Mouse (Mus musculus) lung, postnatal 4 days (tissue): ENCODE measurements around the gene Atp2a3.

Source experiments
- DNase-seq, 2 experiments: peaks; one replicate each; pipeline ENCODE4 v3.0.0; 2021

Gene Atp2a3

GRCm38 (mm10) chr11:72961072-72961980 is at the start of gene Atp2a3:
TSS of gene Atp2a3 (plus strand) at chr11:72961169.
- DNase-seq, result peak; percentile 76 to 86

DNA sequence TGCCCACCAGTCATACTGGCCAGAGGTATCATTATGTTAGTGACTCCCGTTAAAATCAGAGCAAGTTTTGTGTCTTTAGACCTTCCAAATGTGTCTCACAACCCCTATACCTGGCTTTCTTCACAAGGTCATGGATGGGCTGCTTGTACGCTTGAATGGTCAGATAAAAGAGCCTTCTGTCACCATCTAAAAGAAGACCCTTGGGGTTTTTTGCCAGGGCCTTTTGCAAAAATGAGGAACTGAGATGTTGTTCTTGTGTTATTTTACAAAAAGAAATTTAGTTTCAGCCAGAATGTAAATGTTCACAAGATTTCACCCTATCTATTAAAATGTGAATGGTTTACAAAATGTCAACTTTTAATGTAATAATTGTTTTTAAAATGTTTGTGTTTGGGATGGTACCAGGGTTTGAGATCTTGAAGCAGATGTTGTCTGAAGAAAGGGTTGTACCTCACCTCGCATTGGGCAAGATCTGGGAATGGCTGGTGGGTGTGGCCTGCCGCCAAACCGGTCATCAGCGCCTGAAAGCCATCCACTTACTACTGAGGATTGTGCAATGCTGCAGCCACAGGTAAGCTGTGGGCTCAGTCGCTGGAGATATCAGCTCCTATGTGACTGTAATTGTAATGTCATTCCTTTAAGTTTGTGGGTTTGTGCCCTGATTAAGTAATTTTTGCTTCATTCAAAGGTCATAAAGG is 43.5 kb upstream of the Atp2a3 start:
- peak; percentile 49 to 71 for DNase-seq

DNA sequence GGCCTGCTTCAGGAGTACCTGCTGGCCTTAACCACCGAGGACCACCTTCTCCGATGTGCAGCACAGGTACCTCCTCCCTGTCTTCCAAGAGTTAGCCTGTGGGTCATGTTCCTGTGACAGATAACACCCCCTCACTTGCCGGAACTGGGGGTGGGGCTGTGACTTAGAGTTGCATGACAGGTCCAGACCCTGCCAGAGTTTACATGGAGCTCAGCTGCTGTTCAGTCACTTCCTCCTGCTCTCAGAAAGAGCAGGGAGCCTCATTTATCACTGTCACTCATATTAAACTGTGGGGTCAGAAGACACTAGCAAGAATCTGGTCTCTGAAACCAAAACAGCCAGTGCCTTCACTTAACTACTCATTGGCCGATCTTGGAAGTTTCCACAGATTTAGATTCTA is 37.9 kb upstream of the Atp2a3 start:
- peak; percentile 42 to 68 for DNase-seq

DNA sequence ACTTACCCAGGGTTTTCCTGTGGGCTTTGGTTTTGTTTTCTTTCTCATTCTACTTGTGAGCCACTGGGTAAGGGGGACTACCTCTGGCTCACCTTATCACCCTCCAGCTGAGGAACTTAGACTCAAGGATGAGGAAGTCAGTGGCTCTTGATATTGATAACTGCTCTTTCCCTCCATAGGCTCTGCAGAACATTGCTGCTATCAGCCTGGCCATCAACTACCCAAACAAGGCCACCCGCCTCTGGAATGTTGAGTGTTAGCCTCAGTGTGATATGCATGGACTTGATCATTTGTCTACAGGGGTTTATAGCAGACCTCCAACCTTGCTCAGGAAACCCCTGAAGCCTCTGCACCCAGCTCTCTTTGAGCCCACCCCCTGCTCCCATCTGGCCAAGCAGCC is 36.5 kb upstream of the Atp2a3 start:
- DNase-seq, result no peak

GRCm38 (mm10) chr11:72925067-72925466 is 35.9 kb upstream of the Atp2a3 start:
- DNase-seq, result no peak

GRCm38 (mm10) chr11:72926226-72926890 is 34.6 kb upstream of the Atp2a3 start:
- DNase-seq, result peak; percentile 67 to 79

- no peak for DNase-seq
Measured at GRCm38 (mm10) chr11:72928516-72928915, 32.5 kb upstream of the Atp2a3 start.

DNA sequence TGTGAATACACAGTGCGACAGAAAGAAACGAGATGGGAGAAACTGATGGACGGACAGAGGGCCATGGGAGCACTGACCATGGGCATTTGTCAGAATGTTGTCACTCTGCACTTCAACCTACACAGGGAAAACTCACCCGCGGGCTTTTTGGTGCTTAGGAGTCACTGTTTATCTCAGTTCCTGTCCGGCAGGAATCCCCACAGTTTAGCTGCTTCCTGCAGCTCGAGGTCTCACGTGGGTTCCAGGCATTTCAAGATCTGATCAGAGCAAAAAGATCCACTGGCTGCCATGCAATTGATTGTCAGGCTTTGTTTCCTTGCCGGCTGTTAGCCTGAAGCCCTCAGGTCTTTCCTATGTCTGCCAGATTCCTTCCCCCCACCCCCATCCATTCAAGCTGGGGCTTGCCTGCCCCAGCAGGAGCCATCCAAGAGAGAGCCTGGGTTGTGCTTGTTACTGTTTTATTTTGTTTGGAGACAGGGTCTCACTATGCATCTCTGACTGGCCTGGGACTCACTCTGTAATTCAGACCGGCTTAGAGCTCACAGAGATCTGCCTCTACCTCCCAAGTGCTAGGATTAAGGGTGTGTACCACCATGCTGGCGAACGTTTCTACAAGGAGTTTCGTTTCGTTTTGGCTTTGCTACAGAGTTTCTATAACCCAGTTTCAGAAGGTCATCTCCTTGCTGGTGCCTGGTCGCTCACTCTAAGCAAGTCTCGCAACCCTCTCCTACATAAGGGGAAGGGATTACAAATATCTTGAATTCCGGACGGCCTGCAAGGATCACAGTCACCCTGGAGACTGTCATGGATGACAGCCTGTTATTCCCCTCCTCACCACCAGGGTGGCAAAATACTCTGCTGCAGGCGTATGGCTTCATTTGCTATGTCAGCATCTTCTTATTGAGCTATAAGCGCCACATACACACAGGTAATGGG is 20.5 kb upstream of the Atp2a3 start:
- peak; percentile 65 to 77 for DNase-seq

- DNase-seq, result peak in 1 of 2 experiments; percentile 77
Measured at GRCm38 (mm10) chr11:72944996-72945793, 15.8 kb upstream of the Atp2a3 start.

DNA sequence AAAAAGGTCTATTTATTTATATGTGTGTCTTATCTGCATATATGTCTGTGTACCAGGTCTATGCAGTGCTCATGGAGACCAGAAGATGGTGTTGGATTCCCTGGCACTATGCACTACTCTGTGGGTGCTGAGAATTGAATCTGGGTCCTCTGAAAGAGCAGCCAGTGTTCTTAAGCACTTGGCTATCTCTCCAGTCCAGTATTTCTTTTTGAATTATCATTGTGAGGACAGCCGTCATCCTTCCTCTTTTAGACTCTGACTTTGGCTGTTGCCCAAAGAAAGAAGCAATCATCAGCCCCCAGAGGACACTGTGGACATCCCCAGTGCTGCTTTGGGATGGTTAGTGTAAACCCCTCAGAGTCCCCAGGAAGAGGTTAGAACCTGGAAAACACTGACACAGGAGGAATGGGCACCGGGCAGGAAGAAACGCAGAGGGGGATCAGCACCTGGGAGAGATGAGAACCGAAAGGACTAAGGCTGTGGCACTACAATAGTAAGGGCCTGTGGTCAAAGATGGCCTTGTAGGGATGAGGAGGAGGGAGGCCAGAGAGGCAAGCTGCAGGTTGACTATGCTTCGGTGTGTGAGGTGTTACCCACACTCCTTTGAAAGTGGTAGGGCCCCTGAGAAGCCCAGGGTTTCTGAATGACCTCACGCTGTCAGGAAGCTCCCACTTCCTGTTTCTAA is 15.0 kb upstream of the Atp2a3 start:
- DNase-seq, result peak; percentile 56 to 62

DNA sequence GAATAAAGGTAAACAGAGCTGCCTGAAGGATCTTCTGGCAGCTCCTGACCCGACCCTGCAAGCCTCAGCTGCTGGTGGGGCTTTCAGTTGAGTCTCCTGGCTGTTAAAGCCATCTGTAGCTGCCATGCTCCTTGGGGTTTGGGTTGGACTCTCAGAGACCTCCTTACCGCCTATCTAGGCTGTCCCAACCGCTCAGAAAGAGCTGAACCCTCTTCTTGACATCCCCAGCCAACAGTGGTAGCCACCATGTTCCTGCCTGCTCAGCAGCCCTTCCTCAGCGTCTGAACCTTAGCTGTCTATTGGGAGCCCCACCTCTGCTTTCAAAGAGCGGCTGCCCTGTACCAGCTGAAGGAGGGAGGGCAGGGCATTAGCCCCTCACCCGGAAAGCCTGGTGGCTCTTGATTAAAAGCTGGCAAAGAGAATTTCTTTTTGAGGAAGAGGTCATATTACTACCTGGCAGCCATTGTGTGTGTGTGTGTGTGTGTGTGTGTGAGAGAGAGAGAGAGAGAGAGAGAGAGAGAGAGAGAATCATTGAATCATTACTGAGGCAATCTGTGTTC is 14.3 kb upstream of the Atp2a3 start:
- DNase-seq, result peak in 1 of 2 experiments; percentile 73

DNA sequence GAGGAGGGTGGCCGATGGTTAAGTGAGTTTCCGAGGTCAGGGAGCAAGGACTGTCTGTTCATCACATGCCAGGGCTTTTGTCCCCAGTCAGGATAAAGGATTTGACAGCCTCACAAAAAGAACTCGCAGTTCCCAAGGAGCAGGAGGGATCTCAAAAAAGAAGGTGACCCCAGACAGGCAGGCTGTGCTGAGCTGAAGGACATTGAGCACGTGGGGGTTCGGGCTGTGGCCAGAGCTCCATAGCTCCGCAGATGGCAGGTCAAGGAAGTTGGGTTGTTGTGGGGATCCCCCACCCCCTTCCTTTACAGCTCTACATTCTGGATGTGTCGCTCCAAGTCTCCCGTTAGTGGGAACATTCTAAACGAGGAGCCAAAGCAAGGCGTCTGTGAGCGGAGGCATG is 13.1 kb upstream of the Atp2a3 start:
- no peak for DNase-seq

DNA sequence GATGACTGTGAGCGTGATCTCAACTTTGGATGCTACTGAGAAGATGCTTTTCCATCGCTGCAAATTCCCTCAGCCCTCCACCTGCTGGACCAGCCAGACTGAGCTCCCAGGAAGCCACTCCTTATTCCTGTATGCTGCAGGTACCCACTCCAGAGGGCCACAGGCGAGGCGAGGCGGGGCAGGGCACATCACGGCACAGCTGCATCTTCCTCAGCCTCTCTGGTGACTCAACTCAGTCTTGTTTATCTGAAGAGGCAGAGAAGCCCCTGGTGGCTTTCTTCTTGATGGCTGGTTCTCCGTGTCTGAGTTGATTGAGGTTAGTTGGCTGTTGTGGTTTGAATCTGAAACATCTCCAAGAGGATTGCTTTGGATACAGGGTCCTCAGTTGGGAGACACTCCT is 12.7 kb upstream of the Atp2a3 start:
- no peak for DNase-seq

GRCm38 (mm10) chr11:72951137-72952000 is 9.6 kb upstream of the Atp2a3 start:
- peak in 1 of 2 experiments; percentile 71 for DNase-seq

DNA sequence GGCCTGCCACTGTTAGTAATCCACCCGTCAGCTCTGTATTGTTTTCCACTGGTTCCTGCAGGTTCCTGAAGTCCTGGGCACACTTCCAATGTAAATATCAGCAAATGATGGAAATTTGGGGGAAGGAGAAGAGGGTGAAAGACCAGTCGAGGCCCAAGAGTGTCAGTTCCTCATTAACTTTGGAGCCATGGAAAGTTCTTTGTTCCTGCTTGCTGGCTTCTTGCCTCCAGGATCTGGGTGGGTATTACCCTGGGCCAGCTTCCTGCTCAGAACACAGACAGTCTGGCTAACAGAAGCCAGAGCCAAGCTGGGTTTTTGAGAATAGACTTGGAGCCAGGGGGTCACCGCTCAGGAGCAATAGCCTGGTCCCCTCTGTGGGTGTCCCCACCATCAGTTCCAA is 8.7 kb upstream of the Atp2a3 start:
- DNase-seq, result peak; percentile 64 to 72

- DNase-seq, result no peak
Measured at GRCm38 (mm10) chr11:72952697-72953096, 8.3 kb upstream of the Atp2a3 start.

GRCm38 (mm10) chr11:72953116-72953439 is 7.9 kb upstream of the Atp2a3 start:
- no peak for DNase-seq

DNA sequence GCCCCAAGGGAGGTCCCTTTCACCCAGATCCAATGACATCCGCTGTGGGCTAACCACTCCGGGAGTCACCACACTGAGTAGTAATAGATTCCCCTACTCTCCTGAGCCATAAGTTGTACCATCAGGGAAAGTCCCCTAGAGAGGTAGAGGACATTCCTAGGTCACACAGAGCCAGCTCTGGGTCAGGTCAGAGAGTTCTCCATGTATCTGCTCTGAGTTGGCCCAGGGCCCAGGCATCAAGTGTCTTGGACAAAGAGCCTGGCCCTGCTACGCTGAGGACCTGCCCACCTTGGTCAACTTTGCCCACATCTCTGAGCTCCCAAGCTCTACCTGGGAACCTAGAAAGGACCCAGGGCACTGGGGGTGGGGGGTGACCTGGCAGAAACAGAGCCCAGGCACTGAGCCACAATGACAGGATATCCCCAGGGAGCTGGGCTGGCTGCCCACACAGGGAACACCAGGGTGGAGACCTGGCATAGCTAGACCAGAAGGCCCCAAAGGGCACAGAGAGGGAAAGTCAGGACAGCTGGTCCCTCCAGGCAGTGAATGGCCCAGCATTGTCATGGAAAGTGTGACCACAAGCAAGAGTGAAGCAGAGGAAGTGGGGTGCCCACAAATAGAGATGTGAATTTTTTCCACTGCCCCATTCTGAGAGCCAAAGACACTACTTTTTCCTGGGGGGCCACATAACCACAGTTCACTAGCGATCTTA is 7.4 kb upstream of the Atp2a3 start:
- DNase-seq, result peak; percentile 77 to 90

DNA sequence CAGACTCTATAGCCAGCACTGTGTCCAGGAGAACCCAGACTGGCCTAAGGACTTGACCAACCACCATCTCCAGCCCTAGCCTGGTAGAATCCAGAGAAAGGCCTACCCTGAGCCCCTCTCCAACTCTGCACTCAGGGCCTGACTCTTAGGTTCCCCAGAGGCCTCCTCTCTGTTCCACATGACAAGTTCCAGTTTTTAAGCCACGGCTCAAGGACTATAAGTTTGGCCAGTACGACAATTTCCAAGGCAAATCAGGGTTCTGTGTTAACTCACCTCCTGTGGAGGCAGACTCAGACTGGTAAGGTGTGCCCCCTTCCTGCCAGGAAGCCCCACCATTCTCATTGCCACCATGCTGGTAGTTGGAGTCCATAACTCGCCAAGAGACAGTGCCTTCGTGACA is 6.8 kb upstream of the Atp2a3 start:
- no peak for DNase-seq
